Mouse (Mus musculus) brain, embryonic 18.5 days (tissue): ENCODE results near the gene Rhbdd2.

Experiments used
- DNase-seq: peaks from one replicate; pipeline ENCODE4 v3.0.0-alpha.2; 2012; ENCODE audit warnings: low read depth, low spot score

Rhbdd2 gene

DNA sequence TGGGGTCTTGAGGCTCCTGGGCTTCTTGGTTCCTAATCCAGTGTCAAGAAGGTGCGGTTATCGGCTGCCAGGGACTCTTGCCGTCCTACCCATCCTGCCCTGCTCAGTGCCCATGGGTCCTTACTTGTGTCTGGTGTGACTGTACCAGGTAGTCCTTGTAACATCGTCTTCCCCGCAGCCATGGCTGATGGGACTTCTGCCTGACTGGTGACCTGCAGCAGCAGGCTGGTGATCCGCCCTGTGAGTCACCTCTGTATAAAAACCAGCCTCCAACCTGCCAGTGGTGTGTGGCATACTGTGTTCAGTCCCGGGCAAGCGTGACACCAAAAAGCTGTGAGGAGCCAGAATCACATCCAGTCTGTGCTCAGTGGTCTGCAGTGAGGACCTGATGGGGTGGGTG lies 11.5 kb downstream of the Rhbdd2 start:
- no peak for DNase-seq

DNA sequence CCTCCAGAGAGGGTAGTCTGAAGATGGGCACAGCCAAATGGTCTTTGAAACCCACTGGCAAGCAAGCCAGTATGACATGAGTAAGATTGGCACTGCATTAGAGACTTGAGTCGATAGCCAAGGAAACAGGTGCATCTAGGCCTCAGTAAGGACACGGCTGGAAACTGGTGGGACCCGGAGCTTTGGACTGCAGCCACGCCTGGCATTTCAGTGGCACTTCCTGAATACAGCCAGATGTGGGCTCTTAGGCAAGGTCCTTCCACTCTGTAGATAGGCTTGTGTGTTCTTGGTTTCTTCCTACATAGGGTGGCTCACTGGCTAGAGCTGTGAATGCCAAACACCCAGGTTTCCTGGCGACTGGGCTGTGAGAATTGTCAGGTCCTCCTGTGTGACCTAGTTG lies 12.9 kb downstream of the Rhbdd2 start:
- DNase-seq = no peak

DNA sequence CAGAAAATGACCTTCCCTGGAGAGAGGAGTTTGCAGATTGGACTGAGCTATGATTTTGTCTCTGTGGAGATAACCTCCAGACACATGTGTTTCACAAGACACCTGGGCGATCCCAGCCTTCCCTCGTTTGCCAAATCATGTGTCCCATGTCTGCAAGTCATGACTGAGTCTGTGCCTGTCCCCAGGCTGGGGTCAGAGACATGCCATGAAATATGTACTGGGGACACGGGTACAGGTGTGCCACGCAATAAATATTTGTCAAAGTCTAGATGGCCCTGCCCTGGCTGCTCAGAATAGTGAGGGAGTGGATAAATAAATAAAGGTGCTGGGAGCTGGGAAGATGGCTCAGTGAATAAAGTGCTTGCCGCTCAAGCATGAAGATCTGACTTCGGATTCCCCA lies 13.6 kb downstream of the Rhbdd2 start:
- no peak for DNase-seq

DNA sequence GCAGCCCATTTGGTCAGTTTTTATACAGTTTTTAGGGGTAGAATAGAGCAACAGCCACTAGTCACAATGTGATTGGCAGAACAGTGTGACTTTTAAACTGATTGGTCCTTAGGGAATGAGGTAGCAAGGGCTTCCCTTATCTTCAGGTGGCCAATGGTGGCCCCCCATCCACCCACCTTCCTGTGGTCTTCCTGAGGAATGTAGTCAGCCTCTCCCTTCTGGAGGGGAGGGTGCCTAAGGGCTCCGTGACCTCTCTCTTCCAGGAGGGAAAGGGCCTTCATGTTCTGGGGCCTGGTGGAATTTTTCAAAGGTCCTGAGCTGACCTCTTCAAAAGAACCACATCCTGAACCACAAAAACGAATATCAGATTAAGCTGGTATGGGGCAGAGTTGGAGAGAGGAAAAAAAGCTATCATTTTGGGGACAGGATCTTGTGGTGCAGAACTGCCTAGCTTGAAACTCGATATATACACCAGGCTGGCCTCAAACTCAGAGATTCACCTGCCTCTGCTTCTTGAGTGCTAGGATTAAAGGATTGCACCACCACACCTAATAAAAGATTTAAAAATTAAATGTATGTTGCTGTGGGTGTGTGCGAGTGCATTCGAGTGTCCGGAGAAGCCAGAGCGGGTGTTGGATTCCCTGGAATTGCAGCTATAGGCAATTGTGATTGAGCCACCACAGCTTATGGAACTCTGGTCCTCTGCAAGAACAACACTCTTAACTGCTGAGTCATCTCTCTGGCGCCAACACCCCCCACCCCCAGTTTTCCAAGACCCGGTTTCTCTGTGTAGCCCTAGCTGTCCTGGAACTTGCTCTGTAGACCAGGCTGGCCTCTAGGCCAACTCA lies 16.3 kb downstream of the Rhbdd2 start:
- DNase-seq = no peak

DNA sequence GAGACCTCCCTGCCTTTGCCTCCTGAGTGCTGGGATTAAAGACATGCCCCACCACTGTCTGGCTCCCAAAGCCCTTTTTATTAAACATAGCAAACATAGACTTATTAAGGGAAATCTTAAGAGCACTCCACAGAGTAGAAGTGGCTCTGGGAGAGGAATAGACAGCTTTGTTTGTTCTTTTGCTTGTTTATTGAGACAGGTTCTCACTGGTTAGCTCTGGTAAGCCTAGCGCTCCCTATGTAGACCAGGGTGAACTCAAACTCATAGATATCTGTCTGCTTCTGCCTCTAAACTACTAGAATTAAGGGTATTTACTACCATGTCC lies 16.9 kb downstream of the Rhbdd2 start:
- DNase-seq = no peak

DNA sequence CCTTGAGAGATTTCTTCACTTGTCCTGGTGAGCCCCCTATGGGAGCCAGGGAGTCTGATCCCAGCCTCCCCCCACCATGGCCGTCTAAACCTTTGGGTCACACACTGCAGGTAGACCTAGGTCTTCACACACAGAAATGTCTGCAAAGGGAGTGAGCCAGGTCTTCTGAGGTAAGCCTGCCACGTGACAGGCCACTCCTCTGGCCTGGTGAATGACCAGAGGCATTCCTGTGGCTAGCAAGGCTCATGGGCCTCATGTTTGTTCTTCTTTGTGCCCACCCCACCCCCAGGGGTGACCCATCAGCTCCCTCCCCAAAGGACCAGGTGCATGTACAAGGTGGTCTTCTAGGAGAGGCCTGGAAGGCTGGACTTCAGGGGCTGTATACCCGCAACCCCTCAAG lies 19.1 kb downstream of the Rhbdd2 start:
- no peak for DNase-seq

DNA sequence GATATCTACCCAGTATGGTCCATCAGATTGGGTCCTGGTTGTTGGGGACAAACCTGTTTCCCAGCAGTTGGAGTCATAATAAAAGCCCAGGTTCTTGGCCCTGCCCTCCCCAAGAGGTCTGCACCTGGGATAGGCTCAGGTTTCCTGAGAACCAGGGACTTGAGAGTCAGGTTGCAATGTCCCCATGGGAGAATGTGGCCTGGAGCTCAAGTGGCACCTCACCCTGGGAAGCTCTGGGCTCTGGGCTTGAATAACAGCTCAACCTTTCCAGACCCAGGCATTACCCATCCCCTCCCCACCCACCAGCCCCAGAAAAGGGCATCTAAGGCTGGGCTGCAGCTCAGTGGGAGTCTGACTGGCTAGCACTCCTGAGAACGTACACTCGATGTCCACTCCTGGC lies 20.8 kb downstream of the Rhbdd2 start:
- DNase-seq = no peak

DNA sequence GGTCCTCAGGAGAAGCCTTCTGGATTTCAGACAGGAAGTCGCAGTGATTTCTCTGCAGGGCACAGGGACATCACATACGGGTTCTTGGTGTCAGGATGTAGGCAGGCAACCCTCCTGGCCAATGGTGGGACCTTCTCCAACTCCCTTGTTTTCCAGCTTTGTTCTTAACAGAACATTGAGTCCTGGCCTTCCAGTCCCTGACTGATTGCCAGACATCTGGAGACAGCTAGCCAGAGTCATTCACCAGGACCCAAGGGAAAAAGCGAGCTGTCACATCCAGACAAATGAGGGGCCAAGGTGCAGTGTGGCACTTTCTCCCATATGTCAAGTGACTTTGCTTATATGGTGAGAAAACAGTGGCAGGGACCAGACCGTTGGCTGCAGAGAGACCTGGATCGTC lies 23.6 kb downstream of the Rhbdd2 start:
- DNase-seq = no peak

DNA sequence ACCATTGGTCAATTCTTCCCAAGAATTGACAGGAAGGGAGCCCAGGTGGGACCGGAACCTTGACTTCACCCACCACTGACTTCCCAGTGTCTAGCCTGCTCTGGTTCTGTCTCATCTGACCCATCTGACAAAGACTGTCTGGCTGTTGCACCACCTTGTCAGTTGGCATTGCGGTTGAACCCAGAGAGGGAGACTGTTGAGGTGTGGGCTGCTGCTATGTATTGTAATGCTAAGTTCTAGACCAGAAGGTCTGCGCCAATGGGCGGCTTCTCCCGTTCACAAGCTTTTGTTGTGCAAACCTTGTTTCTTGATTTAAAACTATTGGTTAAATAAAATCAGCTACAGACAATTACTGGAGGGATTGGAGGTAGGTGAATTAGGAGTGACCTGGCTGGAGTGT lies 24.7 kb downstream of the Rhbdd2 start:
- DNase-seq = no peak

DNA sequence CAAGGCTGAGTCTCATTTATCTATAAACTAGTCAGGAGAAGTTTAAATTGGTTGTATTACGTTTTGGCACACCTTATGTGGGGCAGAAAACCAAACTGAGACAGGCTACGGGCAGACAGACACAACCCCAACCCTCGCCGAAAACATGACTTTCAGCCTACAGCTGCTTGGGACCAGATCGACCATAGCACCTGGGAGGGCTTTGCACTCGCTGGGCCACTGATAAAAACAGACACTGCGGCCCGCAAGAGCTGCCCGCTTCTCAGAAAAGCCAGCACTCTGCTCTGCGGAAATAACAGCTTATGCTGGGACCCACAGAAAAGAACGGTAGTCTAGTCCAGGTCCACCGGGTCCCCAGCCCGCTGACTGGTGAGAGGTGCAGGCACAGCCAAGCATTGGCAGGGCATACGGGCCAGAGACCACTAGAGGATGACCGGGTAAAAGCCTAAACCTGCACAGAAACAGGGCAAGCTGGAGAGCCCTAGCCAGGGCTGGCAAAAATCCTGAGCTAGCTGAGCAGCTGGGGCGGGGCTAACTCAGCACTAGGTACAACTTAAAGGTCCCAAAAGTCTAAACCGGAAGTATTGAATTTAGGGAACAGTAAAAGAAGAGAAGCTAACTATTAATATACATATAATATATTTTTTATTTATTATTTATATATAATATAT lies 25.4 kb downstream of the Rhbdd2 start:
- no peak for DNase-seq

DNA sequence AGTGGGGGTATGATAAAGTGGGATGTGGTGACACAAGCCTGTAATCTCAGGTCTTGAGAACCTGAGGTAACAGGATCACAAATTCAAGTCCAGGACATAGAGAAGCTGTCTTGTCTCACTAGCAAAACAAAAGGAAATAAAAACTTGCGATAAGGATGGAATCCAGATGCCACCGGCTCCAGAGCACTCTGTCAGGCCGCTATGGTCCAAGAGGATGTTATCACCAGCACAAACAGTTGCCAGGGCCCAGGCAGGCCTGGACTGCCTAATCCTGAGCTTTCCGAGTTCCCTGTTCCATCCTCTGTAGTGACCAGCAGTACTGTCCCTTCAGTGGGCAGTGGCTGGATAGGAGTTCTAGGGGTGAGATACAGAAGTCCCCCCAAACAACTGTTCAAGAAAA lies 27.5 kb downstream of the Rhbdd2 start:
- no peak for DNase-seq

DNA sequence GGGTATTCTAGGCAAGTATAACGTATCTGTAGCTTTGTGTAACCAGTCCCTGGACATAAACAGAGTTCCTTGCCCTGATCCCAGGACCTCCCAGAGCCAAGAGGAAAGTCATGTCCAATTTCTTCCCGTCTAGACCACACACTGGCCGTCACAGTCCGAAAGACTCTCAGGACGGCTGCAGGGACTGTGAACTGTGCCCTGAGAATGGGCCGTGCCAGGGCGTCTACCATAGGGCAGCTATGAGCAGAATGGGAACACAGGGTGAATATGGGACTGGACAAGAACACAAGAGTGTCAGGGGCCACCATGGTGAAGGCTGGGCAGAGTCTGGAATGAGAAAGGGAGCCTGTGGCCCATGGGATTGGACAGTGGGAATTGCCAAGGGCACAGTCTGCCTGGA lies 28.1 kb downstream of the Rhbdd2 start:
- DNase-seq = no peak

DNA sequence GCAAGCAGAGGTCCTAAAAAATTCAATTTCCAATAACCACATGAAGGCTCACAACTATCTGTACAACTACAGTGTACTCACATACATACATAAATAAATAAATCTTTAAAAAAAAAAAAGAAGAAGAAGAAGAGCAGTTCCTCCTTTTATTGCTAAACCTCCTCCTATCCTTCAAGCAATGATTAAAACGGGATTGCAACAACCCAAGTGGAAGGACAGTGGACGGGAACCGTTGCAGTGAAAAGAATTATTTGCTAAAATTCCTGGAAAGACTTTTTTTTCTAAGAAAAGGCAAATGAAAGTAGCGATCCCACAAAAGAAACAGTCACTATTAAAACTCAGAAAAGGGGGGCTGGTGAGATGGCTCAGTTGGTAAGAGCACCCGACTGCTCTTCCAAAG lies 34.5 kb downstream of the Rhbdd2 start:
- DNase-seq = no peak

DNA sequence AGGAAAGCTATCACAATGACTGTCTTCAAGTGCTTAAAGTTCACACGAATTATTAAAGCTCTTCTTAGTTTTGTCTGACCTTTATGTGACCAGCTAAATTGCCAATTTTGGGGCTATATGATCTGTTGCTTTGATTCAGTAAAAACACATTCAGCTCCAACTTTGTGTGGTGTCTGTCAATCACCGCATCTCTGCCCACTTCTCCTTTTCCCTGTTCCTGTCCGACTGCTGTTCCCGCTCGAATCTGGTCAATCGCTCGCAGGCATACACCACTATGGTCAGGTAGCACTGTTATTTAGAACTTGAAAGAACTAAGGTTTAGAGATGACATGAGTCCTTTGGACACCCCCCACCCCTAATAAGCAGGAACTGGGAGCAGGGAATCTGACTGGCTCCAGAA lies 35.7 kb downstream of the Rhbdd2 start:
- no peak for DNase-seq

DNA sequence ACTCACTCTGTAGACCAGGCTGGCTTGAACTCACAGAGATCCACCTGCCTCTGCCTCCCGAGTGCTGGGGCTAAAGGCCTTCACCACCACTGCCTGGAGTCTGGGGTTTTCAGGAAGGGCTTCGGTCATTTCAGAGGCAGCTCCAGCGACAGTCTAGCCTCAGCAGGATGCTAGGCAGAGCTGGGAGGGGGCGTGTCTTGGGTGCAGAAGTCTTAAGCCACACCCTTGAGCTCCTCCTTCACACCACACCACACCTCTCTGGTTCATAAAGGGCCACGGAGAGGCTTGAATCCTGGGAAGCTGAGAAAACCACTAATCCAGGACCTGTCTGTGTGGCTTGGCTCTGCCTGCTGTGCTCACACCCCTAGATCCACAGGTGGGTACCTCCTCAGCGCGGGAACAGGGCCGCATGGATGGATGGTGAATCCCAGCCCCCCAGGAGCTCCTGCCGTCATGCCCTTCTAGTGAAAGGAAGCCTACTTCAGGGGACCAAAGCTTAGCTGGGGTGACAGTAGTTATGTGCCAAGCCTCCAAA lies 37.4 kb downstream of the Rhbdd2 start, which contains the start of gene Por:
Gene Por, plus strand, starts transcription at position 293 of the 535 bp plus-strand sequence.
- DNase-seq = no peak

DNA sequence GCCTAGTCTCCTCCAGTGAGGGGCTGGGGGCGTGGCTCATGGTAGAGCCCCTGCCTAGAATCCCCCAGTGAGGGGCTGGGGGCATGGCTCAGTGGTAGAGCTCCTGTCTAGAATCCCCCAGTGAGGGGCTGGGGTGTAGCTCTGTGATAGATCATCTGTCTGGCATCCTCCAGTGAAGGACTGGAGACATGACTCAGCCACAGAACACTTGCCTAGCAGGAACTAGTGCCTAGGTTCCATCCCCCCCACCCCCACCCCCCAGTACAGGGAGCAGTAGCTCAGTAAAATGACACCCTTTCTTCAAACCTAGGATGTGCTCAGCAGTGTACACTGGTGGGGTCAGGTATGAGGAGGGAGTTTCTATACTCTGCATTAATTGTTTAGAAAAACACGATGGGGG lies 38.5 kb downstream of the Rhbdd2 start:
- DNase-seq = no peak

DNA sequence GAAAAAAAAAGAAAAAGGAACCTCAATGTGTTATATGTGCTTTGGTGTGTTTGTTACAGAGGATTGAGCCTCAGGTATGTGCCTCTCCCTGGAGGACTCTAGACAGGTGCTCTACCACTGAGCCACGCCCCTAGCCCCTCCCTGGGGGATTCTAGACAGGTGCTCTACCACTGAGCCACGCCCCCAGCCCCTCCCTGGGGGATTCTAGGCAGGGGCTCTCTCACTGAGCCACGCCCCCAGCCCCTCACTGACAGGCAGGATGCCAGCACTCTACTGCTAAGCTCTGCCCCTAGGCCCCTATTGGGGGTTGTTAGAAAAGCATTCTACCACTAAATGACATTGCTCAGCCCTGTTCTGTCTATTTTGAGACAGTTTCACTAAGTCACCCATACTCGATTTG lies 40.1 kb downstream of the Rhbdd2 start:
- no peak for DNase-seq

DNA sequence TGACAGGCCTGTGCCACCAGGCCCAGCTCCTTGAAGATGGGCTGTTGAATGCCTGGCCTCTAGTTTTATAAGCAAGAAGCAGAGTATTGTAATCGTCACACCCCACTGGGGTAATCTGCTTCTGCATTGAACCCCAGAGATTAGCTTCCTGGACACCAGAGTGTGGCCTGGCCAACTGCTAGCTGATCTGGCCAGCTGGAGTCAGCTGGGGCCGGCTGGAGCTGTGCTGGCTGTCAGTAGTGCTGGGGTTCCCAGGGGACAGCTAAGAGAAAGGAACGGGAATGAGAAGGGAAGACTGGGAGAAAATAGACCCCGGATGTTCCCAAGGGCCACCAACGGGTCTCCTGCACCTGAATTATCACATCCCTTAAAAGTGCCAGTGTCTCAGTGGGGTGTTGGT lies 40.6 kb downstream of the Rhbdd2 start:
- DNase-seq = no peak

DNA sequence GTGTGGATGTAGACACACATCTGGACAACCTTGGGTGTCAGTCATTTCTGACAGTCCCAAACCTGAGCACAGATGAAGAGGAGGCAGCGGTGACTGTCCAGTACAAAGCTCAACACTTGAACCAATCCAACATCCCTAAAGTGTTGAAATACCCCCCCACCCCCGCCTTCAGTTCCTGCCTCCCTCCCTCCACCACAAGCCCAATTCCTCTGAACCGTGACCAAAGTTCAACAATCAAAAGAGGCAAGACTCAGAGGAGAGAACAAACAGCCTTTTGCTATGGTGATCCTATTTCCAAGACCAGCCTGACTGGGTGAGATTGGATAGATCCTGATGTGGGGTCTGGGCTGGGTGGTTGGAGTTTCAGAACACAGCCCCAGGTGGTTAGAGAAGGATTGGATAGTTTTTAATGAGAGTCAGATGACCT lies 41.9 kb downstream of the Rhbdd2 start:
- DNase-seq = no peak

DNA sequence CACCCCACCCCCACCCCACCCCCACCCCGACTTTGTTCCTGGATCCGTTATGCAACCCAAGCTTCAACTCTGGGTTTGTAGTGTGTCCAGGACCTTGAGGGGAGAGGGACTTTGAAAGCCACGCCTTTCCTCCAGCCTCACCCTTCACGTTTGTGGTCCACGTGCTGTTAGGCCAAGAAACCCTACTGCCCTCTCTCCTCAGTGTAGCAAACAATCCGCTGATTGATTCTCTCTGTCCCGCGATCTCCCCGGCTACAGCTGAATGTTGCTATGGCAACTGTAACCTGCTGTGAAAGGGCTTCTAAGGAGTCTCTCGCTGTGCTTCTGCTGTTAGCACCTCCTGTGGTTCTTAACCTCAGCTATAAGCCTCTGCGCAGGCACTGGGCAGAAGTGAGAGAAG lies 42.4 kb downstream of the Rhbdd2 start:
- peak; percentile 74 for DNase-seq

DNA sequence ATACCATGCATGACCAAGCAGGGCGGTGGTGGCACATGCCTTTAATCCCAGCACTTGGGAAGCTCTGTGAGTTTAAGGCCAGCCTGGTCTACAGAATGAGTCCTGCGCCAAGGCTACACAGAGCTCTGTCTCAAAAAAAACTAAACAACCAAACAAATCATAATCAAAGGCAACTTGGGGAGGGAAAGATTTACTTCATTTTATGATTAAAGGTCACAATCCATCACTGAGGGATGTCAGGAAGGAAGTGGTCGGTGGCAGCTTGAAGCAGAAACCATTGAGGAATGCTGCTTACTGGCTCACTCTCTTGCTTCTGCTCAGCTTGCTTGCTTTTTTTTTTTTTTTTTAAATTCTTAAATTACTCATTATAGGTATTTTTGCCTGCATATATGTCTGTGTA lies 44.3 kb downstream of the Rhbdd2 start:
- DNase-seq = no peak

DNA sequence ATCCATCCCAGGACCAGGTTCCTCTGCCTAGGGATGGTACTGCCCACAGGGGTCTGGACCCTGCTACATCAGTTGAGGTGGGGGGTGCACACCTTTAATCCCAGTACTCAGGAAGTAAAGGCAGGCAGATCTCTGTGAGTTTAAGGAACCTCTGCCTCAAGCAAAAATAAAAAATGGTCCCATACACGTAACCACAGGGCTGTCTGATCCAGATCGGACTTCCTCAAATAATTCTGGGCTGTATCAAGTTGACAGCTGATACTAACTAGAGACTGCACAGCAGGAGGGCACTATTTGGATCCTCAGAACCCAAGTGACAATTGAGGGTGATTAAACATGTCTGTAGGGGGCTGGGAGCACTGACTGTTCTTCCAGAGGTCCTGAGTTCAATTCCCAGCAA lies 44.8 kb downstream of the Rhbdd2 start:
- no peak for DNase-seq

DNA sequence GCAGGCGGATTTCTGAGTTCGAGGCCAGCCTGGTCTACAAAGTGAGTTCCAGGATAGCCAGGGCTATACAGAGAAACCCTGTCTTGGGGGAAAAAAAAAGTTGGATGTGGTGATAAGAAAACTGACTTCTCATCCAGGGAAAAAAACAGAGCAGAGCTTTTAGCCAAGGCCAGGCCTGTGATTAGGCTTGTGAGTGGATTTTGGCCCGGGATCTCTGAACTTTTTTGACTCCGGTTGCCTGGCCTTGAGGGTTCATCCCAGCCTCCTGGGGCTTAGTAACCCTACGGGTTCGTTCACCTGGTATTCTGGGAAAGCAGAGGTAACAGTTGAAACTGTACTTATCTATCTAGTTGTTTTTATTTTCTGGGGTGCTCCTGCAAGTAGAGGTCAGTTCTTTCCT lies 46.1 kb downstream of the Rhbdd2 start:
- DNase-seq = no peak
